Mouse (Mus musculus) thymus, adult 2 months (tissue): ENCODE measurements at regions not wholly inside any gene's neighbourhood (a gene's known extent, or its start where the extent isn't known, plus 50 kb on each side); places are given as distances from the start of the nearest gene placed in this dataset.

Source experiments
- CTCF ChIP-seq: fragments of 200-500 bp; IDR thresholded peaks from 2 replicates; pipeline ENCODE4 v1.5.1; 2012; ENCODE audit warnings: mild to moderate bottlenecking, control low read depth, low read length, moderate library complexity, borderline replicate concordance; ENCODE audit not compliant: control insufficient read depth, poor library complexity, insufficient read depth; ENCODE audit errors: extremely low read depth
- POLR2A ChIP-seq: fragments of 200-500 bp; IDR thresholded peaks from 2 replicates; pipeline ENCODE4 v1.6.1; 2012; ENCODE audit warnings: mild to moderate bottlenecking, low read length, control low read depth, moderate library complexity; ENCODE audit not compliant: control insufficient read depth, poor library complexity, insufficient read depth; ENCODE audit errors: extremely low read depth

DNA sequence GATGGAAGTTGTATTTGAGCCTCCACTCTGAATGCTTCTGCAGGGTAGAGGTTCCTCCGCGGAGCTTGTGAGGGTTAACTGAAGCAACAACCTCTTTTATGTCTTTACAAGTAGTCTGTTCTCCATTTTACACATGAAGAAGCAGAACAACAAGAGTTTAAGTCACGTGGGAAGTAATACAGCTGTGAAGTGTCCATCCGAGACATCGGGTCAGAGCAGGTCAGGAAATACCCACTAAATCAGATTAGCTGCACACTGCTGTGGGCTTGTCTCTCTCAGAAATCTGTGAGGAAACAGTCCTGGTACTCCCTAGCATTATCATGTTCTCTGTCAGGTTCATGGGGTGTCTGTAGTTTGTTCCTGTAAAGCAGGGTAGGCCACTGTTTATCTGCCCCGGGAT lies 262.1 kb downstream of the Cog6 start:
- TF ChIP-seq CTCF (no peak), POLR2A (no peak)
